Mouse (Mus musculus) cerebellum, adult 2 months (tissue): Measurements from ENCODE around the gene Dcst2.

ENCODE experiments used
- CTCF ChIP-seq: fragments of 200-500 bp; IDR thresholded peaks from 2 replicates; pipeline ENCODE4 v1.5.1; 2011; ENCODE audit warnings: low read depth, mild to moderate bottlenecking, control low read depth, low read length, moderate library complexity, borderline replicate concordance; ENCODE audit not compliant: insufficient read depth
- POLR2A ChIP-seq: fragments of 200-500 bp; IDR thresholded peaks from 2 replicates; pipeline ENCODE4 v1.6.1; 2011; ENCODE audit warnings: low read length, control low read depth, borderline replicate concordance; ENCODE audit not compliant: insufficient read depth

- no peak for TF ChIP-seq CTCF
- TF ChIP-seq POLR2A: no peak
Observed at GRCm38 (mm10) chr3:89330346-89330745, 31.4 kb upstream of the Dcst2 start.
